Mouse (Mus musculus): ENCODE measurements around the gene Slco2b1.

The Slco2b1 gene

GRCm38 (mm10) chr7:99693976-99694375 lies 17.2 kb downstream of the Slco2b1 start:
- DNase-seq (ENCODE audit: low read depth in 2 of 2, low spot score in 2 of 2) = no peak

DNA sequence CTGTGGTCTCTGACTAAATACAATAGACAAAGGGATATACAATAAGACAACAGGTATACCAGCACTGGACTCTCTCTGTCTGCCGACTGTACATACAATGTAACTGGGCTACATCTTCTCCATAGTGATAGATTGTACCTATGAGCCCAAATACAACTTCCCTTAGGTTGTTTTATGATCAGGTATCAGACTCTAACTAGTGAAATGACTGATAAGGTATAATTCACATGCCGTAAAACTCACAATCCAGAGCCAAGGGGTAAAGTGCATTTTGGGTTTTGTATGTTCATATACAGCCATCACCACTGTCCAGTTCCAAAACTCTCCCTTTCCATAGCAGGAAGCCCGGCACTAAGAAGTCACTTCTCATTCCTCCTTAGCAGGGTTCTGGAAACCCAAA lies 17.8 kb downstream of the Slco2b1 start:
- DNase-seq (ENCODE audit: low read depth in 2 of 2, low spot score in 2 of 2) = no peak

GRCm38 (mm10) chr7:99692396-99692795 lies 18.7 kb downstream of the Slco2b1 start:
- no peak for DNase-seq (ENCODE audit: low read depth in 2 of 2, low spot score in 2 of 2)

GRCm38 (mm10) chr7:99690819-99691218 lies 20.3 kb downstream of the Slco2b1 start:
- no peak for DNase-seq (ENCODE audit: low read depth in 2 of 2, low spot score in 2 of 2)

DNA sequence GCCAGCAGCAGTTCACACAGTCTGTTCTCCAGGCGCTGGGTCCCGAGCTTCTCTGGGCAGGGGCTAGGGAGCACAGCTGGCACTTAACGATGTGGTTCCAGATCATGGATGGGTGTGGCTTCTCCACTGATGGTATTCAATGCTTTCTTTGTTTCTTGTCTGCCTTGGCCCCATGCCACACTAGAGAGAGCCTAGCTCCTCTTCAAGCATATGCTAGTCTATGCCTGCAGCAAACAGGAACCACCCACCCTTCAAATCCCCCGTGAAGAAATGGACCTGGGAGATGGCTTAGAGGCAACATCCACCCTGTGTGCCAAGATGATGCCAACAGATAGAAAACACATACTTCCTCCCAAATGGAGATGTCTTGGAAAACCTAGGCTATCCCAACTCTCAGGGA lies 27.1 kb downstream of the Slco2b1 start:
- DNase-seq (ENCODE audit: low read depth in 2 of 2, low spot score in 2 of 2) = no peak

DNA sequence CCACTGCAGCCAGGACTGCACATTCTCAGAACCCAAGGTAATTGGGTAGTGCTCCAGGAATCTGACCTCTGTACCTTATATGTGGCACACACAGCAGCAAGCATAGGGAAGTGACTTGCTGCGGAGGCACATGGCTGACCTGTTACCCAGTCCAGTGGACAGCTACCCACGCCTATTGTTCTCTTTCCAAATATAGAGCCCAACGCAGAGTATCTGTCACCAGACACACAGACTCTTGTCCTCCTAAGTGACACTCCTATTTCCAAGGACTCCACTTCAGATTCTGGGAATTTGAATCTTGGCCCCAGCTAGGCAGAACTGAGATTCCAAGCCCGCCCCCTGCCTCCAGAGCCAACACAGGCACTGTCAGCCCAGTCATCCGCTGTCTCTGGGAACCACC lies 30.4 kb downstream of the Slco2b1 start:
- DNase-seq (ENCODE audit: low read depth in 2 of 2, low spot score in 2 of 2) = no peak

GRCm38 (mm10) chr7:99674890-99675289 lies 36.2 kb downstream of the Slco2b1 start:
- DNase-seq (ENCODE audit: low read depth in 2 of 2, low spot score in 2 of 2) = no peak

- no peak for DNase-seq (ENCODE audit: low read depth in 2 of 2, low spot score in 2 of 2)
These were observed 36.9 kb downstream of the Slco2b1 start for GRCm38 (mm10) chr7:99674209-99674608.

- no peak for DNase-seq (ENCODE audit: low read depth in 2 of 2, low spot score in 2 of 2)
These were observed 38.0 kb downstream of the Slco2b1 start for GRCm38 (mm10) chr7:99673188-99673587.

DNA sequence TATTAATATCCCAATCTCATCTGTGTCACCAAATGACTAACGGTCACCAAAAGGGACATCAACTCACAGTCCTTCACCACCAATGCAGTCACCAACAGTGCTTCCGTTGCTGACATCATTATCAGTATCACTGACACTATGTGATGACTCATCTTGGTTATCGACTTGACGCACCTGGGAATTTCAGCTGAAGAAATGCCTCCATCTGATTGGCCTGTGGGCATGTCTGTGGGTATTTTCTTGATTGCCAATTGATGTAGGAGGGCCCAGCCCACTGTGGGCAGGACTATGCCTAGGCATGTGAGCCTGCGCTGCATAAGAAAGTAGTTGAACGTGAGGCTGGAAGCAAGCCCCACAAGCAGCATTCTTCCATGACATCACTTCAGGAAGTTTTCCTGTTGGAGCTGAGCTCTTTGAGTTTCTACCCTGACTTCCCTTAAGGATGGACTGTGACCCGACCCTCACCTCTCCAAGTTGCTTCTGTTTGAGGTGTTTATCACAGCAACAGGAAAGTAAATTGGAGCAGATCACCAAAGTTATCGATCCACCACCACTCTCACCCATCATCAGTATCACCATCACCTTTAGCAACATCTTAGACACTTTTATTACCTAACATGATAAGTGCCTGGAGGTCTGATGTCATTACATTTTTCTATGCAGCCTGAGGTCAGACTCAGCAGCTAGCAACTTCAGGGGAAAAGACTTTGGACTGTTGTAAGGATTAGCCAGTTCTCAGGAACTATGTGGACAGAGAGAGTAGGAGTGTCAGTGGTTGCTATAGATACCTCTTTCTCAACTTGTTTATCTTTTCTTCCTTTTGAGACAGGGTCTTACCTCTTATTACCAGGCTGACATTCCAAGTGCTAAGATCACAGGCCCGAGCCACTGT lies 39.4 kb downstream of the Slco2b1 start:
- DNase-seq (ENCODE audit: low read depth in 2 of 2, low spot score in 2 of 2) = no peak

- DNase-seq (ENCODE audit: low read depth in 2 of 2, low spot score in 2 of 2) = no peak
These were observed 40.2 kb downstream of the Slco2b1 start for GRCm38 (mm10) chr7:99670915-99671314.

DNA sequence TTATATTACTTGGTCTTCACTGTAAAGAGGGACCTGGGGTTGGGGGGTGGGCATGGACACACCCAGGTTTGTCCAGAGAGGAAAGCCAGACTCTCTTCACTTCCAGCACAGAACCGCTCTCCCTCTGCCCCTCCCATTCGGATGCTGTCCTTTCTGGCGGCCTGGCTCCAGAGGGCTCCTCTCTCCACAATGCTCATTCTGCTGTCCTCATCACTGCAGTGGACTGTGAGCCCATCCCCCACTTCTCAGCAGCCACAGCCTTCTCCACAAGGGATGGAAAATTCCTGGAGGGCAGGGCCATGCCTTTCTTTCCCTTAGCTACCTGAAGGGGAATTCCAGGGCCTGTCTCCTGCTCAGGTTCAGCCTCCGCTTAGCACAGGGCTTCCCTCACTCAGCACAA lies 42.3 kb downstream of the Slco2b1 start:
- DNase-seq (ENCODE audit: low read depth in 2 of 2, low spot score in 2 of 2) = no peak

GRCm38 (mm10) chr7:99667096-99667495 lies 44.0 kb downstream of the Slco2b1 start:
- no peak for DNase-seq (ENCODE audit: low read depth in 2 of 2, low spot score in 2 of 2)

GRCm38 (mm10) chr7:99665731-99666452 lies 45.2 kb downstream of the Slco2b1 start:
- DNase-seq (ENCODE audit: low read depth in 2 of 2, low spot score in 2 of 2) = no peak

- no peak for DNase-seq (ENCODE audit: low read depth in 2 of 2, low spot score in 2 of 2)
These were observed 46.3 kb downstream of the Slco2b1 start for GRCm38 (mm10) chr7:99664571-99665485.

- no peak for DNase-seq (ENCODE audit: low read depth in 2 of 2, low spot score in 2 of 2)
These were observed 47.5 kb downstream of the Slco2b1 start for GRCm38 (mm10) chr7:99663507-99664220.

DNA sequence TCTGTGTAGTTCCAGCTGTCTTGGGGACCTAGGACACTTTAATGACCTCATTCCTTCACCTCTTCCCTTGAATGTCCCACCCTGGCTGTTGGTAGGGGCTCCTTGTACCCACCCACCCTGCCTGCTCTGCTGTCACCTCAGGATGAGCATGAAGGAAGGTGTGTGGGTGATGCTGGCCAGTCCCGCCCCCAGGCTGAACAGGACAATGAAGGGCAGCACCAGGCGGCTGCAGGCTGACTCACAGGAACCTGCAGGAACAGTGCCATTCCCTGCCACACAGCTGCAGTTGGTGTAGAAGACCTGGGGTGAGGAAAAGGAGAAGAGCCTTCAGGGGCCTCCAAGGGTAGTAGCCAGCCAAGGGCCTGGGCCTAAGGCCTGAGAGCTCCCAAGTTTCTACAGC lies 48.8 kb downstream of the Slco2b1 start:
- no peak for DNase-seq (ENCODE audit: low read depth in 2 of 2, low spot score in 2 of 2)

- no peak for DNase-seq (ENCODE audit: low read depth in 2 of 2, low spot score in 2 of 2)
These were observed 49.4 kb downstream of the Slco2b1 start for GRCm38 (mm10) chr7:99661571-99662230.

- no peak for DNase-seq (ENCODE audit: low read depth in 2 of 2, low spot score in 2 of 2)
These were observed 50.1 kb downstream of the Slco2b1 start for GRCm38 (mm10) chr7:99661071-99661470.

GRCm38 (mm10) chr7:99659379-99660029 lies 51.6 kb downstream of the Slco2b1 start:
- peak; percentile 59 to 74 for DNase-seq (ENCODE audit: low read depth in 2 of 2, low spot score in 2 of 2)
